Mouse (Mus musculus) large intestine, adult 2 months (tissue): Measurements from ENCODE around the gene Slx4ip. TPM values are rescaled to one million over a fixed set of nuclear protein-coding genes. Genes with fewer than 3 reads are reported as not detected.
A peak's percentile ranks its signal among the peaks of the same experiment; 100 is the strongest.

Experiments
- DNase-seq: peaks from one replicate; pipeline ENCODE4 v3.0.0-alpha.2; 2012; ENCODE audit warnings: low read depth, low spot score
- WGBS: fragments of 180-500 bp; shearing (Covaris S2); methylation state at CpG from one replicate; pipeline ENCODE4 v1.1.7; 2018; 5-methylcytosine and 5-hydroxymethylcytosine counted together
- polyA plus RNA-seq: library from polyadenylated mRNA; depleted of rRNA; stranded (reverse); fragments of >200 nt; gene quantifications from 2 replicates; pipeline ENCODE4 v1.2.3, GENCODE M21; 2012

The Slx4ip gene
- polyA plus RNA-seq, 1 experiment: 0.98 TPM

DNA sequence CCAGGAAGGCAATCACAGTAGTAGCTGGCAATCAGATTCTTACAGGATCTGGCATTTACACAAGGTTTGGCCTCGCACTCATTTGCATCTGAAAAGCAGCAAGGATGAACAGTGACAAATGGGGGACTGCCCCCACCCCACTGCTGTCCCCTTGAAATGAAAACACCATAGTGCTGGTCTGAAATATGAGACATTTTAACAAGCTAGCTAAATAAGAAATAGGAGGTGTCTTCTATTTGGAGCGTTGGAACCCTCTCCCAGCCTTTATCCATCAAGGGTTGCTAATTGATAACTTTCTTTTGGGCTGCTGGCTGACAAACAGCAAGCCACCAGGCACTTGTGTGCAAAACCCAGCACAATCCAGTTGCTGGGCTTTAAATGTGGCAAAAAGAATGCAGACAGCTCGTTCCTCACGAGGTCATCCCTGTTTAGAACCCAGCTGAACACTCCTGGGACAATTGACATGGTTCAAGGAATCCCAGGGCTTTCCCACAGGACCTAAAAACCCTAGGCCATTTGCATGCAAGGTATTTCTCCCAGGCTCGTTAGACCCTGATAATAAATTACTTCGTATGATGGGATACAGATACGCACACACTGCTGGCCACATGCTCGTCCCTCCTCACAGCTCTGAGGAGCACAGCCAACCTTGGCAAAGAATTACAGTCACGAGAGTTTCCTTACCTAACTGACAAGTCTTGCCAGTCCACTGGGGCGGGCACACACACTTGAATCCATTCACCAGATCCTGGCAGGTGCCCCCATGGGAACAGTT is 201.7 kb downstream of the Slx4ip start:
- DNase-seq: no peak
- WGBS: 68% methylated on average over 10 of the region's 10 CpGs

DNA sequence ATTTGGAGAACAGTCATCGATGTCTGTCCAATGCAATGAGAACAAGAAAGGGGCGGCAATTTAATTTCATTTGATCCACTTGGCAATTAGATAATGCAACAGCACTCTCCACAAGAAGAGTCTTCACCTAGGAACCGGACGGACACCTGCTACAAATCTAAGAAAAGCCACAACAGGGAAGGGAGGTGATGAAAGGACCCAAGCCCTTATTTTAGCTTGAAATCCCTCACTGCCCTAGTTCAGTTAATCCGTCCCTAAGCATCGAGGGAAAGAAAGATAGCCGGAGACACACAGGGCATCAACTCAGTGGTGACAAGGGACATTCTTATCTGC is 202.2 kb downstream of the Slx4ip start:
- WGBS: 93% methylated on average over 7 of the region's 7 CpGs
- DNase-seq: no peak

DNA sequence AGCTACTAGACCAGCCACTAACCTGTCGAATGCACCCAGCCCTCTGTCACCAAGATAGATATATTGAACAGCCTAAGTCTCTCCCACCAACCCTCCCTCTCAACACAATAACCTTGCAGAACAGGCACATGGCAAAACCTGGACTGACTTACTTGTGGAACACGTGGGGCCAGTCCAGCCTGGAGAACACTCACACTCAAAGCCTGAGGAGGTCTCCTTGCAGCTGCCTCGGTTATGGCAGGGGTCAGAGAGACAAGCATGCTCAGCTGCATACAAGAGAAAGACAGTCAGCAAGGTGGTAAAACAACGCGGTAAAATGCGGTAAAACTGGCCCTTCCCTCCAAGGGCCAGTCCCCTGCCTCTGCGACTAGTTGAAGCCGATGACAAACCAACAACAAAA is 203.3 kb downstream of the Slx4ip start:
- 82% methylated on average over 8 of the region's 8 CpGs for WGBS
- no peak for DNase-seq

DNA sequence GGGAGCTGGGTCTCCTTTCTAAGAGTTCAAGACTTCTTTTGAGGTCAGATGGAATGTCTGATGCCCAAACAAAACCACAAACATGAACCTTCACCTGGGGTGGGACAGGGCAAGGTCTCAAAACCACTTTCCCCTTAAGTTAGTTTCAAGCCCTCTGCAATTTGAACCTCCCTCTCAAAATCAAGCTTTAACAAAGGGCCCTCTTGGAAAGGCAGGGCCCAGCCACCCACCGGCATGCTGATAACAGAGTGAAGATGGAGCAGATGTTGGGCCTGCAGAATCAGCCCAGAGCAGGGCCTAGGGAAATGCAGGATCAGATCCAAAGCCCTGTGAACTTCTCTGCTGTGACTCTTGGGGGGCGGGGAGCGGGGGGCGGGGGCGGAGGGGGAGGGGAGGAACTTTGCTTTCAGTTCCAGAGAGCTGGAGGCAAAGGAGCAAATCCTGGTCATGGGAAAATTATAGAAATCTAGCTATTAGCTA is 206.0 kb downstream of the Slx4ip start:
- no peak for DNase-seq
- WGBS: 76% methylated on average over 5 of the region's 5 CpGs

DNA sequence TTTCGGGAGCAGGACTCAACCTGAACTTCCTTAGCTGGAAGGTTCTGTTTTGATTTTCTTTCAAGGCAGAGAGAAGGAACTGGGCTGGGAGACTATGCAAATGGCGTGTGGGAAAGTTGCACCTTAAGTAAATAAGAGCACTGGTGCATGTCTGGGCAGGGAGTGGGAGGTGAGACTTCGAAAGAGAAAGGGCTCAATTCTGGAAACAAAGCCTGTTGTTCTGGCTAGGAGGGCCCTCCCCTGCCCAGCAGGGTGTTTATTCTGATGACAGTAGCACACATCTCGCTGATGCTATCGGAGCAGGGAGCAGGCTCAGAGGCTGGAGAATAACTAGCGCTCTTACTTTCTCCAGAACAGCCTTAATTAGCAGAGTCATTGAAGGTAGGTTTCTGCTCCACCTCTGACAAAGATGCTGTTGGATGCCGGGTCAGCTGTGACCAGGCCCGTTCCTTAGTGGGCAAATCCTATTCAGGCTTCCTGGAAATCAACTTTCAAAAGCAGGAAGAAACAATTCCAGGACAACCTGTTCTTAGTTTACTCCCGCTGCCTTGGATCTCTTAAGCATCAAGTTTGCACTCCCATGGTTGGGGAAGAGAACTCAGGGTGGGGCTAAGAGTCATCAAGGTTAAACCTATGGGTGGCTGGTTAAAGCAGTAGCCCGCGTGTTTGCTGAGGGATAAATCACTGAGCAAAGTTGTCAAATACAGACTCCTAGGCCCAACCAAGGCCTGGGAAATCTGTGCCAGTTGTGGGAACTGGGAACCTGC is 207.4 kb downstream of the Slx4ip start:
- DNase-seq: no peak
- WGBS: 31% methylated on average over 11 of the region's 11 CpGs

DNA sequence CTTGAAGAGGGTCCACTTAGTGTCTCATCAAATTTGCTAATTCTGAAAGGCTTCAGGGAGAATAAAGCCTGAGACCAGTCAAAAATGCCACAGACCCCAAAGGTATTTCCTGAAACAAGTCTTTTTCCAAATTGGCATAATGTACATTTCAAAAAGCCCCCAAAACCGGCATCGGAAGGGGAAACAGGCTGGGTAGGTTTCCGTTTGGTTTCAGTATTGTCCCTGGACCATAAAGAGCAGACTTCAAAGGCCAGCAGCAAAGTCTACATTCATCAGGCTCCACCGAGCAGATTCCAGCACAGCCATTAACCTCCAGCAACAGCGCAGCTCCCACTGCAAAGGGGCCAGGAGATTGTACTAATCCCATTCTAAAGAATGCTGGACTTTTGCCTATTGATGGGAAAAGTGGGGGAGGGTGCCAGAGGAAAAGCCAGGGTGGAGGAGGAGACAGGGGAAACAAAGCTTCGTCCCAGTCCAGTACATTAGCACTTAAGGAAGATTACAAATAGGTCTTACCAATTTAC is 208.3 kb downstream of the Slx4ip start:
- 43% methylated on average over 6 of the region's 6 CpGs for WGBS
- DNase-seq: no peak

DNA sequence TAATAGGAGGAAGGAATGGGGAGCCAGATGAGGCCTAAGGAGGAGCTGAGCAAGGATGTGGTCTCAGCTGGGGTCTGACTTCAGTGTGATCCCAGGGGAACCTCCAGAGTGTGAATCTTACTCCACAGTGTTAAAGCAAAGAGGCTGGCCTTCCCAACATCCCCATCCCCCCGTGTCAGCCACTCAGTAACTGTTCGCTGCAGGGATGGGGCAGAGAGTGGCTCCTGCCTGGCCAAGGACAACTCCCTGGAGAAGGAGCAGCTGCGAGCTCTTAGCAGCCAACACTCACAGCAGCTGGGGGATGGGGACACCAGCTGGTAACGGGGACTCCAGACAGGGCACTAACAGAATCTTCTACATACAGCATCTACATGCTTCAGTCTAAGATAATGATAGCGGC is 210.1 kb downstream of the Slx4ip start:
- WGBS: 65% methylated on average over 5 of the region's 5 CpGs
- no peak for DNase-seq

DNA sequence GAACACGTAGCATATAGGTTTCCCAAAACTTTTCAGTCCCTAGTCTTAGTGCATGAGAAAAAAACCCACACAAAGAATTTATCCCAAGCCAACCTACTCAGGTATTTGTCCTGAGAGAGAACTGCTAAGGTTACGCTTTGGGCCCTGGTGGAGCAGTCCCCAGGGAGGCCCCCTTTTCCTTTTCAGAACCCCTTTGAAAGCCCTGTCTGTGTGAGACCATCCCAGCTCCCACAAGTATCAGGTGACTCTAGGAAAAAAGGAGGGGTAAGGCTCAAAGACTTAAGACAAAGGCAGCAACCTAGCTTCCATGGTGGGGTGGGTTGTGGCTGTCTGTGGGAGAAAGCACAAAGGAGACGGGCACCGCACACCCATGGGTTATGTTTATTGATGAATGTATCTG is 216.2 kb downstream of the Slx4ip start:
- 89% methylated on average over 4 of the region's 4 CpGs for WGBS
- DNase-seq: no peak

DNA sequence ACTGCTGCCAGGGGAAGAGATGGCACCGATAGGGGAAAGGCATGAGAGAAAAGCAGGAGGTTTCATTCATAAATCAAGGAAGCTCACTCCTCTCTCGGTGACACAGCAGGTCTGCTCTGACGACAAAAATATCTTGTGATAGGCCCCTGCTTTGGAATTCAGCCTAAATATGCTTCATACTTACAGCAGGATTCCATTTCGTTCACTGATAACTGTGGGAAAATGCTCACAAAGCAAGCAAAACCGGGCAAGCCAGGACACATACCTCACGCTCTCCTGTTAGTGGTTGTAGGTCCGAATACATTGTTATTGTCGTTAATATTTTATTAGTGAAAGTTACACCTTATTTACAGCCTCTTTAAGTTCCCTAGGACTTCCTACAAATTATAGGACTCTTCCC is 216.9 kb downstream of the Slx4ip start:
- WGBS: 78% methylated on average over 8 of the region's 8 CpGs

DNA sequence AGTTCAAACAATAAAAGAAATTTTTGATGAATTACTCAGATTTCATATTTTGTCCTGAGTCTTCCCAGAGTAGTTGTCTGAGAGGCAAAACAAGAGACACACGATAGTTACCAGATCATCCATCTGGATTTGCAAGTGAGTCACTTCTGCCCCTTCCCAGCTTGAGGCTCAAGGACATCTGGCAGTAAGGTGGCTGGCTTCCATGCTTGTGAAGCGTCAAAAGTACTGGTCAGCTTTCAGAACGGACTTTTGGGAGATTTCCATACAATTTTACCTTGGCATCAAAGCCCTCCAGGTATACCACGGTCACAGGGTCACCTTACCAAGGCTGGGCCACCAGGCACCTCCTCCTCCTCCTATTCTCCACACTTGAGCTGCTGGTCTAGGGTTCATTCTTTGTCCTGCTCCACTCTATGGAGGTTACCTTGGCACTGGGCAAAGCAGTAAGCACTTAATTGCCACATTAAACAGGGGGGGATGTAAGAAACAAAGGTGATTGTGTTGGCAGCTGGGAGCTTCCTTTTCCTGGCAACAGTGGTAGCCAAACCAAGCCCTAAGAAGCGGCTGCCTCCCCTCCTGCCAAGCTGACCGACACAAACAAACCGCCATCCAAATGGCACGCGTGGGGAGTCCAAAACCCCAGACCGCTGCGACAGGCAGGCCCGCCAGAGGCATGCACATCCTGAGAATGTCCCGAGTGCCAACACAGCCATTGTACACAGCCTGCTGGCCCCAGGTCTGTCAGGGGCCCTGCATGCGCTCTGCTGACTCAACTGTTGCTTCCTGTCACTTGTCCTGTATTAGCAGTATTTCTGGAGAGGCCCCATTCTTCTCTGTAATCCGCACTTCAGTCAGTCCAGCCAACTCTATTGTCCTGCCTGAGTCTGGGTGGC is 218.5 kb downstream of the Slx4ip start:
- WGBS: 60% methylated on average over 15 of the region's 15 CpGs
- DNase-seq: no peak

More for the DNA sequence above, 216.9 kb downstream of the Slx4ip start:
- DNase-seq: no peak

DNA sequence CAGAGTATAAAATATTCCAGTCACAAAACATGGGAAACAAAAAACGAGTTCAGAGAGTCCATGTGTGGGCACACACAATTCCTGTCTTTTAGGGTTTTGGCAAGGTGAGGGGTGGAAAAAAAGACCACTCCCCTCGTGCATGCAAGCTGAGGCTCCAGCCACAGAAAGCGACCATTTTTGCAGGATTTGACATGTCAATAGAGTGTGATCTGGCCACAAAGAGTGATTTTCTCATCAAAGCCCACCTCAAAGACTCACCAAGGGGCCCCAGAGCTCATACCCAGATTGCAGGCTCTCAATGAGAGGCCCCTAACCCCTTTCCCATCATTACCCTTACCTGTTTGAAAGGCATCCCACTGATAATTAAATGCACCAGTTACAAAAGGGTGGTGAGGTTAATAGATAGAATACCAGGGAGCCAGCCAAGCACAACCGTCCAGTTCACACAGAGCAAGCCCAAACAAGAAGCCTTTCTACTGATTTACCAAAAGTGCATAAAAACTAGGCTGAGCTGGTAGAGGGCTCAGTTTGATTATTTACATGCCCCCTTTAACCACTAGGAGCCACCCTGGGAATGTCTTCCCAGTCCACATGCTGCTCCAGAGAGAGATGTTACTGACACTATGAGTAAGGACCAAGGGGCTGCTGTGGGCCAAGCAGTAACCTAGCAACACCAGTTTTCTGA is 219.3 kb downstream of the Slx4ip start:
- DNase-seq: no peak
- WGBS: 72% methylated on average over 4 of the region's 4 CpGs

DNA sequence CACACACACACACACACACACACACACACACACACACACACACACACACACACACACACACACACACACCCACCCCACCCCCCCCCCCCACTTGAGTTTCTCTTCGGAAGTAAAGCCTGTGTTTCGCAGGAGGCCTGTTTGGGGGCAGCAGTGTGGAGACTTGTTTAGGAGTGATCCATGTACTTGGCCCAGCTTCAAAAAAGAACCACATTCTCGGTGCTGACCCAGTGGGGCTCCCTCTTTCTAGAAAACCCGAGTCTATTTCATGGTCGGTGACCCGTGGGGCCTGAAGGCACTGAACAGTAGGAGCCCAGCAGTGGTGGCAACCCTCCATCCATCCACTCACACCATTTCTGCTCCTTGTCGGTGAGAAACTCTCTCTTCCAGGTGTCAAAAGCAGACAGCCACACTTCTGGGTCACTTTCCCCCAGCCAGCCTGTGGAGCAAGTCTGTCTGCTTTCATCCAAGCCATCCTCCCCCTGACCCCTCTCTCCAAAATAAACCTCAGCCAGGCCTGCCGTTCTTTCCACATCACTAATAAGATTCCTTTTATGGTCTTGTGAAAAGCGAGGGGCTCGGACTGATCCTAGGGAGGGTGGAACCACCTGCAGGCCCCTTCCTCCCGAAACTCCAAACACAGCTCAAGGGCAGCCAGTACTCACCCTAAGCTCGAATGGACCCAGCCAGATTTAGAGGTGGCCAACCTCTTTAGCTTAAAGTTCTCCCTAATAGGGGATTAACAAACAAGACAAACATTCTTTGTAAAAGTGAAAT is 222.5 kb downstream of the Slx4ip start:
- DNase-seq: no peak
- WGBS: 41% methylated on average over 12 of the region's 12 CpGs

DNA sequence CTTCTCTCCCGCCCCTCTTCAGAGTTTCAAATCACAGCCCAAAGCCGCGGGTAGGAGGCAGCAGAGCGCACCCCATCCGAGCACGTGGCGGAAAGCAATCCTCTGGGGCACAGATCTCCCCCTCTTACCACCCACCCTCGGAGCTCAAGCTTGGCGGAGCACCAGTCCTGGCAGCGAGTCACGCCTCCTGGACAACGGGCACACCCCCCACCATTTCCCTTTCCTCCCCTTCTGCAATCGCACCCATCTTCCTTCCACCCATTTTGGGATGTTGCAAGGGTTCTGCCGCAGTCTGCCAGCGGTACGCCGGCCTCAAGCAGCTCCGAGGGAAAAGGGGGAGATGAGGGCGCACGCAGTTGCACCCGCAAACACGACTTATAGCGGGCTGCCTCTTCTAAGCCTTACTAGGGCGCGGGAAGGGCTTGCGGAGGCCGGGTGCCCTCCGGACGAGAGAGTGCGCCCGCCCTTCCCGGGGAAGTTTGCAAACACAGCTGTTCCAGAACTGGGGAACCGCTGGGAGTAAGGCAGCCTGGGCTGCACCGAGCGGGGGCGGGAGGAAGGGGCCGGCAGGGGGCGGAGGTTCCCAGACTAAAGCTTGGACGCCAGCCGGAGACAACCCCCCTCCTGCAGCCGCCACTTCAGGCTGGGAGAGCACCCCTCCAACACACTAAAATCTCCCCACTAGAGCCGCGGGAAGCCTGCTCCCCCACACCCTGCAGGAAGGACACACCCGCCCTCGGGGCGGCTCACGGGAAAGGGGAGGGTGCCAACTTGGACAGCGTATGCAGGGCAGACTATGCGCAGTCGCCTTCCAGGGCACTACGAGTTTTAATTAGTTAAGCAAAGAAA is 223.5 kb downstream of the Slx4ip start:
- 2% methylated on average over 51 of the region's 51 CpGs for WGBS
- peak; percentile 40 for DNase-seq

DNA sequence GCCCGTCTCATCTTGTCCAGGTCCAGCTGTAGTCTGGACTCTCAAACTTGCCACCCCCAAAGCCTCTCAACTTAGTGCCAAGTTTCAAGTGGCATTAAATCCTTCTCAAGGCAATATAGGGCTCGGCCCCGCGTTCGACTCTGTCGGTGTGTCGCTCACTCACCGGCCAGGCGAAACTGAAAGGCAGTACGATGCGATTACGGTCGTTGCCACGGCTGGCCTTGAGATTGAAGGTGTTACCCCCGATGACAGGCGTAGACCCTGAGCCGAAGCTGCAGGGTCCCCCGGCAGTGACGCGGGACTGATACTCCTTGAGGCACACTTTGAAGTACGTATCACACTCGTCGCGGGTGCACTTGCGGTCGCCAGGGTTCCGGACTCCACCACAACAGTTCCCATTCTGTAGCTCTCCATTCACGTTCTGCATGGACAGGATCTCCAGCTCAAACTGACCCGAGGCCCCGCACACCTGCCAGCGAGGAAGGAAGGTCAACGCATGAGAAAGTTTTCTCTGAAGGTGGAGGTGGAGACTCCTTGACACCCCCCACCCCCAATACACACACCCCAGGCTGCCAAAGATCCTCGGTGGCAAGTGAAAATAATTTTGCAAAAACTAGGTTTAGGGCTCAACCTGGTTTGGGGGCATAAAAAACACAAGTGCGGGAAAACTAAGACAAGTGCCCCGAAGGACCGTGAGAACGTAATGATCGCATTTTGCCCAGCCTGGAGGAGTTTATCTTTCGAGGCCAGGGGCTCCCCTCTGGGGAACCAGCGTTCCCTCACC is 224.4 kb downstream of the Slx4ip start:
- DNase-seq: peak; percentile 25
- WGBS: under 1% methylated on average over 40 of the region's 40 CpGs

DNA sequence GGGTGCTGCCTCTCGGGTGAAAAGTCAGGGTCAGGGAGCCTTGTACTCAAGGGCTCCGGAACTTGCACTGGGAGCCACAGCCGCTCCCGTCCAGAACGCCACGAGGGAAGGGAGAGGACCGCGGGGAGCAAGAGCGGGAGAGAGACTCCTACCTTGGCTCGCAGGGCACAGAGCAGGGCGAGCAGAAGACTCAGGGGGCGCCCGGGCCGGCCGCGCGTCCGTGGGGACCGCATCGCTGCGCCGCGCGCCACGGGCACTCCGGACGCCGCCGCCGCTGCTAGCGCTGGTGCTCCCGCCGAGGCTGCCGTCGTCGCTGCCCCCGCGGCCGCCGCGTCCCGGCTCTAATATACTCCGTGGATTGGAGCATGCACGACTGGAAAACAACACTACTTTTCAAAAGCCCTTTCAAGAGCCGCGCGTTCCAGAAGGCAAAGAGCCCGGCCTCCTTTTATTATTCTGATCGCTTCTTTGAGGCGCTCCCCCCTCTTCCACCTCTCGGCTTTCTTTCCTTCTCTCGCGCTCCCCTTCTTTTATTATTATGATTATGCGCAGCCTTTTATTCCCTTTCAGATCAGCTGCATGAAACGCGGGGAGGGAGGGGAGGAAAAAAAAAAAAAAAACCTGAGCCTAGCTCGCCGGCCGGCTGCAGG is 225.1 kb downstream of the Slx4ip start, which contains the start of gene Jag1:
Gene Jag1, minus strand, starts transcription at position 620 of the 650 bp plus-strand sequence.
- peak; percentile 24 for DNase-seq
- WGBS: under 1% methylated on average over 59 of the region's 59 CpGs

DNA sequence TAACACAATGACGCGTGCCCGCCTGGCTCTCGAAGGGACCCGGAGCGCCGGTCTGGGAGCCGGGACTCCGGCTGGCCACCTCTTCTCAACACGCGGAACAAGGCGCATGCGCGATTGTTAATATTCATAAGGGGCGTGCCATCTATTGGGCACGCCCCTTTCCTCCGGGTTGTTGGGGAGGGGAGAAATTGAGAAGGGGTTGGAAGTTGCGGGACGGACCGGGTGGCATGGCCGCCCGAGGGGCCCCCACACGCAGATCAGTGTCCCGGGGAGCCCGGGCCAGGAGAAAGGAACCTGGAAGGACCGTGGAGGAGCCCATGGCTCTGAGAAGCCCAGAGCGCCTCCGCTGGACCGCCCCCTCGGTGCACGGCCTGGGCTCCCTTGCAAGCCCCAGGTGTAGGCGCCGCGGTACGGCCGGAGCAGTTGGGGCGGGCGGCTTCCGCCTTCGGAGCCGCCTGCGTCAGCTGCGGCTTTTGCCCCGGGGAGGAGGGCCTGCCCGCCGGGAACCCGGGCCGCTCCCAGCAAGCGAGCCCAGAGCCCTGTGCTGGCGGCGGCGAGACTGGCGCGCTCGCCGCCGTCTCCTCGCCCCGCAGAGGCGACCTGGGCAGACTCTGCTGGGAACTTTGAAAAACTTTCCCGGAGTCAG is 225.8 kb downstream of the Slx4ip start:
- WGBS: under 1% methylated on average over 61 of the region's 61 CpGs
- DNase-seq: peak; percentile 94
